Mouse (Mus musculus) stomach, postnatal 0 days (tissue): ENCODE measurements at regions not wholly inside any gene's neighbourhood (a gene's known extent, or its start where the extent isn't known, plus 50 kb on each side); places are given as distances from the start of the nearest gene placed in this dataset.

Source experiments
- ATAC-seq: fragments of 200-750 bp; cut with Nextera tagmentation; 2 replicates; pipeline ENCODE4 v1.8.0; 2017; ENCODE audit not compliant: low FRiP score, low TSS enrichment
- DNase-seq: peaks from one replicate; pipeline ENCODE4 v3.0.0-alpha.2; 2016; ENCODE audit warnings: low spot score
- H3K27ac ChIP-seq: fragments of 300-500 bp; sonication (generic); replicated peaks from 2 replicates; pipeline ENCODE4 v1.5.1; 2014; ENCODE audit warnings: mild to moderate bottlenecking, control low read depth
- H3K27me3 ChIP-seq: fragments of 300-500 bp; sonication (generic); 2 replicates; pipeline ENCODE4 v1.6.1; 2014; ENCODE audit warnings: low read length; ENCODE audit not compliant: control insufficient read depth, insufficient read depth
- H3K36me3 ChIP-seq: fragments of 300-500 bp; sonication (generic); 2 replicates; pipeline ENCODE4 v1.6.1; 2014; ENCODE audit warnings: low read length, mixed read lengths; ENCODE audit not compliant: control insufficient read depth, insufficient read depth
- H3K4me1 ChIP-seq: fragments of 300-500 bp; sonication (generic); replicated peaks from 2 replicates; pipeline ENCODE4 v1.6.1; 2014; ENCODE audit warnings: antibody characterized with exemption; ENCODE audit not compliant: control insufficient read depth, insufficient read depth
- H3K4me2 ChIP-seq: fragments of 300-500 bp; sonication (generic); replicated peaks from 2 replicates; pipeline ENCODE4 v1.6.1; 2014; ENCODE audit warnings: low read depth, mild to moderate bottlenecking, control low read depth, moderate library complexity
- H3K4me3 ChIP-seq: fragments of 300-500 bp; sonication (generic); 2 replicates; pipeline ENCODE4 v1.5.1; 2014; ENCODE audit warnings: low read depth, low read length, control low read depth
- H3K9ac ChIP-seq: fragments of 300-500 bp; sonication (generic); 2 replicates; pipeline ENCODE4 v1.6.1; 2014; ENCODE audit warnings: mild to moderate bottlenecking, low read length, control low read depth, mixed read lengths
- H3K9me3 ChIP-seq: fragments of 300-500 bp; sonication (generic); 2 replicates; pipeline ENCODE4 v1.6.1; 2016; ENCODE audit warnings: low read length; ENCODE audit not compliant: control insufficient read depth
- CTCF ChIP-seq: IDR thresholded peaks from 2 replicates; pipeline ENCODE4 v1.5.1; 2016; ENCODE audit warnings: antibody characterized with exemption, low read depth, mild to moderate bottlenecking, moderate library complexity
- EP300 ChIP-seq: optimal IDR thresholded peaks from 2 replicates; pipeline ENCODE3; 2016; ENCODE audit warnings: antibody characterized with exemption
- WGBS: fragments of 180-500 bp; shearing (Covaris S2); extraction: QIAGEN DNeasy Blood & Tissue Kit; methylation state at CpG from one replicate; pipeline ENCODE4 v1.1.7; 2014; 5-methylcytosine and 5-hydroxymethylcytosine counted together

- no peaks in the 10 kb centered on the region for H3K36me3 ChIP-seq
- 73% methylated on average over 4 of the region's 4 CpGs for WGBS
Observed at GRCm38 (mm10) chr10:67693586-67693985, 144.8 kb upstream of the Ado start.

DNA sequence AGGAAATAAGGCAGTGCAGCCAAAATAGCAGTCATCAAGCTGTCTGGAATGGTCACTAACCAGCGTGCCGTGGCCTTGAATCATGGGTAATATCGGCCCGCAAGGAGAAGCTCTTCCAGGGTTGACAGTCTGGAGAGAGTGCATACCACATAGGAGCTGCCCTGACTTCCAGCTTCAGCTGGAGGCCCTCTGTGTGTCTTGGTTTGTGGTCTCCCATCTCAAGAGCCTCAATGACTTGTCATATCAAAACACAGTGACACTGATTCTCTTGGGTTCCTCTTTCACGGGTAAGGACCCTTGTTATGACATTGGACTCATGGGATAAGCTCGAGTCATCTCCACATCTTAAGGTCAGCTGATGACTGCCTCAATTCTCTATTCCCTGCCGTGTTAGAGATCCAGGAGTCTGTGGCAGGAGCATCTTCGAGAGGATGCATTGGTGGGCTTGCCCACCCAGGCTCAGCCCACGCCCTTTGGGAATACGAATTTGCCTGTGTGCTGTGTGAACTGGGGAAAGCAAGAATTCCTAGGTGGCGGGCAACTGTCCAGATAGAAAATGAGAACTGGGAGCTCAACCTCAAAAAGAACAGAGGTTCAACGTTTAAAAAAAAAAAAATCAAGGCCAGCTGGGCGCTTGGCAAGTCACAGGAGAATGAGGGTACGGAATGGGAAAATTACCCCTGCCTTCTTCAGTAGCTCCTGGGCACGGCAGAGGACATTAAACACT is 141.4 kb upstream of the Ado start:
- TF ChIP-seq EP300 (no peak), CTCF (no peak)
- no peaks in the 10 kb centered on the region for H3K9me3 ChIP-seq
- 89% methylated on average over 15 of the region's 15 CpGs for WGBS

More at GRCm38 (mm10) chr10:67693586-67693985, 144.8 kb upstream of the Ado start:
- Histone ChIP-seq H3K9ac (no peak overlapping the region), H3K4me2 (no peak overlapping the region), H3K4me3 (no peak overlapping the region), H3K4me1 (no peaks in the 10 kb centered on the region), H3K27ac (no peak overlapping the region), H3K27me3 (no peaks in the 10 kb centered on the region), H3K9me3 (no peaks in the 10 kb centered on the region)
- no peak for TF ChIP-seq EP300
- TF ChIP-seq CTCF = no peak
- DNase-seq = no peak
- ATAC-seq = no peak

GRCm38 (mm10) chr10:67679382-67679781 is 130.6 kb upstream of the Ado start:
- H3K27ac ChIP-seq = no peak overlapping the region
- ATAC-seq = no peak

More for the DNA sequence above, 141.4 kb upstream of the Ado start:
- Histone ChIP-seq H3K27me3 (no peaks in the 10 kb centered on the region), H3K9ac (no peak overlapping the region), H3K36me3 (no peaks in the 10 kb centered on the region), H3K4me2 (no peak overlapping the region), H3K4me3 (no peak overlapping the region), H3K4me1 (no peaks in the 10 kb centered on the region), H3K27ac (no peak overlapping the region)
- DNase-seq = no peak
- no peak for ATAC-seq

GRCm38 (mm10) chr10:67673450-67673849 is 124.7 kb upstream of the Ado start:
- DNase-seq (no peak), ATAC-seq (no peak)
- no peaks in the 10 kb centered on the region for H3K9me3 ChIP-seq
- H3K4me2 ChIP-seq = no peak overlapping the region
- H3K9ac ChIP-seq = no peak overlapping the region
- no peaks in the 10 kb centered on the region for H3K27me3 ChIP-seq
- H3K4me3 ChIP-seq = no peak overlapping the region
- WGBS = 84% methylated on average over 8 of the region's 8 CpGs
- TF ChIP-seq CTCF (no peak), EP300 (no peak)
- no peaks in the 10 kb centered on the region for H3K4me1 ChIP-seq
- H3K27ac ChIP-seq = no peak overlapping the region
- H3K36me3 ChIP-seq = no peaks in the 10 kb centered on the region

More at GRCm38 (mm10) chr10:67679382-67679781, 130.6 kb upstream of the Ado start:
- no peak overlapping the region for H3K4me3 ChIP-seq
- 90% methylated on average over 4 of the region's 4 CpGs for WGBS
- TF ChIP-seq EP300 (no peak), CTCF (no peak)
- H3K4me1 ChIP-seq = no peaks in the 10 kb centered on the region
- no peaks in the 10 kb centered on the region for H3K36me3 ChIP-seq
- no peak for DNase-seq
- no peak overlapping the region for H3K4me2 ChIP-seq
- H3K9ac ChIP-seq = no peak overlapping the region
- H3K9me3 ChIP-seq = no peaks in the 10 kb centered on the region
- no peaks in the 10 kb centered on the region for H3K27me3 ChIP-seq

GRCm38 (mm10) chr10:67672281-67672680 is 123.5 kb upstream of the Ado start:
- no peak overlapping the region for H3K4me3 ChIP-seq
- no peak overlapping the region for H3K4me2 ChIP-seq
- no peaks in the 10 kb centered on the region for H3K9me3 ChIP-seq
- DNase-seq (no peak), ATAC-seq (no peak)
- no peaks in the 10 kb centered on the region for H3K4me1 ChIP-seq
- TF ChIP-seq EP300 (no peak), CTCF (no peak)
- H3K27ac ChIP-seq = no peak overlapping the region
- WGBS = 63% methylated on average over 8 of the region's 8 CpGs
- no peaks in the 10 kb centered on the region for H3K36me3 ChIP-seq
- no peak overlapping the region for H3K9ac ChIP-seq
- no peaks in the 10 kb centered on the region for H3K27me3 ChIP-seq

DNA sequence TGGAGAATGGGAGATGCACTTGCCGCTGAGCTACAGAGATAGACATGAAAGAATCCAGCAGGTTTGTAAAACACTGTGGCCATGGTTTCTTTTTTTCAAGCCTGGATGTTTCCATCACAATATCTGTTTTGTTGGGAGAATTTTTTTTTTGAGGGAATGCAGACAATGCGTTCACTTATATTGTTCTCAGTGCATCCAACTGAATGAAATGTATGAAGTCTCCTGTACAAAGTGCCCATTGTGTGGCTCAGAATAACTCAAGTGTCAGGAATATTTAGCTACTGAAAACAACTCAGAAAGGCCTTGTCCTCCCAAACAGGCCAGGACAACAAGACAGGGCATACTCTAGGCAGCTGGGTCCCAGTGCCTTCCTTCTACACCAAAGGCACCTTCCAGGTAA is 120.3 kb upstream of the Ado start:
- H3K4me1 ChIP-seq = no peaks in the 10 kb centered on the region

More for the DNA sequence above, 120.3 kb upstream of the Ado start:
- no peaks in the 10 kb centered on the region for H3K27me3 ChIP-seq
- DNase-seq (no peak), ATAC-seq (no peak)
- no peak for TF ChIP-seq CTCF
- TF ChIP-seq EP300 = no peak
- 90% methylated on average over 2 of the region's 2 CpGs for WGBS
- no peaks in the 10 kb centered on the region for H3K9me3 ChIP-seq
- H3K4me2 ChIP-seq = no peak overlapping the region
- H3K4me3 ChIP-seq = no peak overlapping the region
- H3K36me3 ChIP-seq = no peaks in the 10 kb centered on the region
- H3K27ac ChIP-seq = no peak overlapping the region
- H3K9ac ChIP-seq = no peak overlapping the region
